Mouse (Mus musculus) left cerebral cortex, postnatal 36 days (tissue): Measurements from ENCODE around the gene Cspg4. TPM values are rescaled to one million over a fixed set of nuclear protein-coding genes. Genes with fewer than 3 reads are reported as not detected.
"Not testable (repeated sequence)": the region's sequence is repeated elsewhere in the genome, so short reads cannot be mapped to it uniquely, and the experiment has no call there.

ENCODE experiments used
- DNase-seq, 2 experiments: peaks; one replicate each; pipeline ENCODE4 v3.0.0; 2021 to 2022; ENCODE audit warnings: low spot score in 2 of 2, mixed read lengths in 1 of 2
- intact Hi-C: fragments of 180-260 bp; cut with DNase I; formaldehyde crosslinking; loops from one replicate; pipeline ENCODE4 v1.15.1; 2025
- total RNA-seq, 2 experiments: library from RNA; stranded (reverse); gene quantifications; 2 replicates each; pipeline ENCODE4 v1.2.3; 2021

Cspg4 gene
- total RNA-seq, 2 experiments from 2014 or later = 15.0 to 19.6 TPM

- intact Hi-C loops = no loop called here
- no peak for DNase-seq
These were observed 52.3 kb downstream of the Cspg4 start for GRCm38 (mm10) chr9:56917131-56917530.

GRCm38 (mm10) chr9:56918466-56918865, 53.6 kb downstream of the Cspg4 start:
- intact Hi-C loops = no loop called here
- DNase-seq = no peak

- intact Hi-C loops = loop anchor here (10.0 kb wide), 1 partner anchor 292 kb away; no protein-coding TSS in a partner anchor
- no peak for DNase-seq
These were observed 57.9 kb downstream of the Cspg4 start for GRCm38 (mm10) chr9:56922746-56923145.

- intact Hi-C loops = loop anchor here (10.0 kb wide), 1 partner anchor 291 kb away; no protein-coding TSS in a partner anchor
- no peak for DNase-seq
These were observed 59.2 kb downstream of the Cspg4 start for GRCm38 (mm10) chr9:56923841-56924650.

- intact Hi-C loops = loop anchor here (10.0 kb wide), 1 partner anchor 290 kb away; no protein-coding TSS in a partner anchor
- peak in 1 of 2 experiments; percentile 31 for DNase-seq
These were observed 59.8 kb downstream of the Cspg4 start for GRCm38 (mm10) chr9:56924651-56925027.

- intact Hi-C loops = loop anchor here (10.0 kb wide), 1 partner anchor 289 kb away; no protein-coding TSS in a partner anchor
- no peak for DNase-seq
These were observed 60.6 kb downstream of the Cspg4 start for GRCm38 (mm10) chr9:56925291-56926024.

GRCm38 (mm10) chr9:56926025-56926360, 61.2 kb downstream of the Cspg4 start:
- intact Hi-C loops = loop anchor here (10.0 kb wide), 1 partner anchor 289 kb away; no protein-coding TSS in a partner anchor
- DNase-seq = no peak

GRCm38 (mm10) chr9:56926387-56926786, 61.6 kb downstream of the Cspg4 start:
- no peak for DNase-seq
- intact Hi-C loops = loop anchor here (10.0 kb wide), 1 partner anchor 288 kb away; no protein-coding TSS in a partner anchor

GRCm38 (mm10) chr9:56927191-56928012, 62.6 kb downstream of the Cspg4 start:
- DNase-seq = no peak
- intact Hi-C loops = loop anchor here (10.0 kb wide), 1 partner anchor 287 kb away; no protein-coding TSS in a partner anchor

- intact Hi-C loops = loop anchor here (10.0 kb wide), 1 partner anchor 287 kb away; no protein-coding TSS in a partner anchor
- peak; percentile 87 for DNase-seq
These were observed 63.4 kb downstream of the Cspg4 start, which contains the start of gene Snx33 for GRCm38 (mm10) chr9:56928041-56928811. TSS of gene Snx33 (minus strand) at chr9:56928371.

GRCm38 (mm10) chr9:56929496-56929895, 64.7 kb downstream of the Cspg4 start:
- no peak for DNase-seq
- intact Hi-C loops = loop anchor here (10.0 kb wide), 1 partner anchor 285 kb away; no protein-coding TSS in a partner anchor

GRCm38 (mm10) chr9:56930556-56930955, 65.7 kb downstream of the Cspg4 start:
- DNase-seq = no peak
- intact Hi-C loops = no loop called here

GRCm38 (mm10) chr9:56936861-56937222, 72.0 kb downstream of the Cspg4 start:
- intact Hi-C loops = no loop called here
- no peak for DNase-seq

GRCm38 (mm10) chr9:56937223-56938160, 72.7 kb downstream of the Cspg4 start, which contains the start of gene Imp3:
TSS of gene Imp3 (plus strand) at chr9:56937475.
- DNase-seq = peak; percentile 90
- intact Hi-C loops = no loop called here

- DNase-seq = no peak
- intact Hi-C loops = no loop called here
These were observed 73.5 kb downstream of the Cspg4 start for GRCm38 (mm10) chr9:56938374-56938773.

- DNase-seq = not testable (repeated sequence)
These were observed 82.6 kb downstream of the Cspg4 start for GRCm38 (mm10) chr9:56947481-56947880.

GRCm38 (mm10) chr9:56948699-56949098, 83.9 kb downstream of the Cspg4 start:
- intact Hi-C loops = loop anchor here (5.0 kb wide), 1 partner anchor 184 kb away; the partner anchor contains the start of gene Man2c1

More at GRCm38 (mm10) chr9:56947481-56947880, 82.6 kb downstream of the Cspg4 start:
- intact Hi-C loops = loop anchor here (5.0 kb wide), 1 partner anchor 185 kb away; the partner anchor contains the start of gene Man2c1

More at GRCm38 (mm10) chr9:56948699-56949098, 83.9 kb downstream of the Cspg4 start:
- DNase-seq = not testable (repeated sequence)
